Mouse (Mus musculus) stomach, embryonic 15.5 days (tissue): ENCODE data around the gene Bmpr1a. TPM values are rescaled to one million over a fixed set of nuclear protein-coding genes. Genes with fewer than 3 reads are reported as not detected.

ENCODE experiments used
- ATAC-seq: fragments of 200-750 bp; cut with Nextera tagmentation; 2 replicates; pipeline ENCODE4 v1.8.0; 2017; ENCODE audit warnings: low read depth, moderate number of reproducible peaks, moderate TSS enrichment; ENCODE audit not compliant: insufficient read depth, low FRiP score
- H3K27ac ChIP-seq: fragments of 300-500 bp; sonication (generic); 2 replicates; pipeline ENCODE4 v1.5.1; 2015; ENCODE audit warnings: mild to moderate bottlenecking, inconsistent platforms
- H3K27me3 ChIP-seq: fragments of 300-500 bp; sonication (generic); replicated peaks from 2 replicates; pipeline ENCODE4 v1.6.1; 2015; ENCODE audit warnings: inconsistent platforms
- H3K36me3 ChIP-seq: fragments of 300-500 bp; sonication (generic); 2 replicates; pipeline ENCODE4 v1.6.1; 2015; ENCODE audit warnings: inconsistent platforms
- H3K4me1 ChIP-seq: fragments of 300-500 bp; sonication (generic); 2 replicates; pipeline ENCODE4 v1.6.1; 2015; ENCODE audit warnings: inconsistent platforms
- H3K4me2 ChIP-seq: fragments of 300-500 bp; sonication (generic); 2 replicates; pipeline ENCODE4 v1.6.1; 2015; ENCODE audit warnings: mild to moderate bottlenecking, inconsistent platforms
- H3K4me3 ChIP-seq: fragments of 300-500 bp; sonication (generic); replicated peaks from 2 replicates; pipeline ENCODE4 v1.5.1; 2015; ENCODE audit warnings: inconsistent platforms
- H3K9ac ChIP-seq: fragments of 300-500 bp; sonication (generic); 2 replicates; pipeline ENCODE4 v1.6.1; 2015; ENCODE audit warnings: inconsistent platforms
- H3K9me3 ChIP-seq: fragments of 300-500 bp; sonication (generic); 2 replicates; pipeline ENCODE4 v1.6.1; 2016; ENCODE audit warnings: inconsistent platforms
- WGBS: fragments of 180-500 bp; shearing (Covaris S2); methylation state at CpG from one replicate; pipeline ENCODE4 v1.1.7; 2015; 5-methylcytosine and 5-hydroxymethylcytosine counted together
- polyA plus RNA-seq: library from polyadenylated mRNA; unstranded; fragments of >200 nt; fragmentation: Nextera tagmentation; extraction: Ambion mirVana; gene quantifications from 2 replicates; pipeline ENCODE4 v1.2.1, GENCODE M21; 2015

Gene Bmpr1a
- polyA plus RNA-seq, 1 experiment from 2014 or later, result 47.1 TPM

GRCm38 (mm10) chr14:34528804-34529203, 25.7 kb upstream of the Bmpr1a start:
- WGBS, result 60% methylated on average over 8 of the region's 8 CpGs
- no peak for ATAC-seq

GRCm38 (mm10) chr14:34522701-34523100, 19.6 kb upstream of the Bmpr1a start, which contains the start of gene 9230112D13Rik:
TSS of gene 9230112D13Rik (minus strand) at chr14:34522801.
- Histone ChIP-seq H3K9ac (no peak within 1 kb of the TSS), H3K36me3 (no peaks in the 10 kb centered on the region), H3K4me3 (no peak within 1 kb of the TSS), H3K27ac (no peak within 1 kb of the TSS), H3K4me2 (no peak within 1 kb of the TSS), H3K27me3 (no peaks in the 10 kb centered on the region), H3K9me3 (no peaks in the 10 kb centered on the region), H3K4me1 (no peaks in the 10 kb centered on the region)
- ATAC-seq, result no peak
- 72% methylated on average over 8 of the region's 8 CpGs for WGBS

More at GRCm38 (mm10) chr14:34528804-34529203, 25.7 kb upstream of the Bmpr1a start:
- no peak overlapping the region for H3K4me3 ChIP-seq
- H3K9ac ChIP-seq, result no peak overlapping the region
- H3K27me3 ChIP-seq, result no peaks in the 10 kb centered on the region
- H3K27ac ChIP-seq, result peak overlapping the region; percentile 42; the same call in 1 of the 2 replicates
- no peaks in the 10 kb centered on the region for H3K36me3 ChIP-seq
- no peaks in the 10 kb centered on the region for H3K4me1 ChIP-seq
- H3K9me3 ChIP-seq, result no peaks in the 10 kb centered on the region
- no peak overlapping the region for H3K4me2 ChIP-seq

- H3K9me3 ChIP-seq, result no peaks in the 10 kb centered on the region
- no peak overlapping the region for H3K9ac ChIP-seq
- 0 out of 2 replicates have a peak, but pooled peaks cover 3% of the 10 kb centered on the region for H3K4me1 ChIP-seq
- no peaks in the 10 kb centered on the region for H3K36me3 ChIP-seq
- no peaks in the 10 kb centered on the region for H3K27me3 ChIP-seq
- ATAC-seq, result no peak
- H3K27ac ChIP-seq, result no peak overlapping the region
- 79% methylated on average over 8 of the region's 8 CpGs for WGBS
- H3K4me3 ChIP-seq, result no peak overlapping the region
- H3K4me2 ChIP-seq, result no peak overlapping the region
These were observed 14.9 kb upstream of the Bmpr1a start for GRCm38 (mm10) chr14:34517959-34518544.

GRCm38 (mm10) chr14:34516960-34517577, 13.9 kb upstream of the Bmpr1a start:
- 85% methylated on average over 10 of the region's 10 CpGs for WGBS
- no peaks in the 10 kb centered on the region for H3K36me3 ChIP-seq
- no peaks in the 10 kb centered on the region for H3K9me3 ChIP-seq
- no peak overlapping the region for H3K9ac ChIP-seq
- 0 out of 2 replicates have a peak, but pooled peaks cover 3% of the 10 kb centered on the region for H3K4me1 ChIP-seq
- H3K27ac ChIP-seq, result no peak overlapping the region
- ATAC-seq, result no peak
- no peak overlapping the region for H3K4me3 ChIP-seq
- no peaks in the 10 kb centered on the region for H3K27me3 ChIP-seq
- no peak overlapping the region for H3K4me2 ChIP-seq

- no peaks in the 10 kb centered on the region for H3K27me3 ChIP-seq
- H3K36me3 ChIP-seq, result no peaks in the 10 kb centered on the region
- H3K9ac ChIP-seq, result no peak overlapping the region
- no peak overlapping the region for H3K4me3 ChIP-seq
- H3K4me2 ChIP-seq, result no peak overlapping the region
- no peak overlapping the region for H3K27ac ChIP-seq
- 79% methylated on average over 5 of the region's 5 CpGs for WGBS
- H3K4me1 ChIP-seq, result 0 out of 2 replicates have a peak, but pooled peaks cover 3% of the 10 kb centered on the region
- no peak for ATAC-seq
- H3K9me3 ChIP-seq, result no peaks in the 10 kb centered on the region
These were observed 12.7 kb upstream of the Bmpr1a start for GRCm38 (mm10) chr14:34515860-34516259.

- WGBS, result 47% methylated on average over 6 of the region's 6 CpGs
- no peaks in the 10 kb centered on the region for H3K27me3 ChIP-seq
- ATAC-seq, result no peak
- no peak overlapping the region for H3K27ac ChIP-seq
- no peak overlapping the region for H3K4me2 ChIP-seq
- no peak overlapping the region for H3K9ac ChIP-seq
- no peak overlapping the region for H3K4me3 ChIP-seq
- H3K4me1 ChIP-seq, result 0 out of 2 replicates have a peak, but pooled peaks cover 3% of the 10 kb centered on the region
- H3K9me3 ChIP-seq, result no peaks in the 10 kb centered on the region
- H3K36me3 ChIP-seq, result no peaks in the 10 kb centered on the region
These were observed 11.0 kb upstream of the Bmpr1a start for GRCm38 (mm10) chr14:34514120-34514519.

GRCm38 (mm10) chr14:34512602-34513001, 9.5 kb upstream of the Bmpr1a start:
- no peaks in the 10 kb centered on the region for H3K27me3 ChIP-seq
- no peak overlapping the region for H3K4me3 ChIP-seq
- WGBS, result 53% methylated on average over 4 of the region's 4 CpGs
- peaks cover 13% of the 10 kb centered on the region; the same call in 1 of the 2 replicates for H3K4me1 ChIP-seq
- H3K9ac ChIP-seq, result no peak overlapping the region
- H3K27ac ChIP-seq, result no peak overlapping the region
- no peaks in the 10 kb centered on the region for H3K9me3 ChIP-seq
- ATAC-seq, result no peak
- peak overlapping the region; percentile 26; the same call in 1 of the 2 replicates for H3K4me2 ChIP-seq
- H3K36me3 ChIP-seq, result no peaks in the 10 kb centered on the region

GRCm38 (mm10) chr14:34511901-34512300, 8.8 kb upstream of the Bmpr1a start:
- Histone ChIP-seq H3K9ac (no peak overlapping the region), H3K4me2 (peak overlapping the region; percentile 26; the same call in 1 of the 2 replicates), H3K4me3 (no peak overlapping the region), H3K27me3 (no peaks in the 10 kb centered on the region), H3K27ac (peak overlapping the region; percentile 33; the same call in 1 of the 2 replicates), H3K9me3 (no peaks in the 10 kb centered on the region), H3K4me1 (peaks cover 13% of the 10 kb centered on the region; the same call in 1 of the 2 replicates), H3K36me3 (no peaks in the 10 kb centered on the region)
- no peak for ATAC-seq
- WGBS, result 43% methylated on average over 11 of the region's 11 CpGs

GRCm38 (mm10) chr14:34508842-34509439, 5.8 kb upstream of the Bmpr1a start:
- H3K36me3 ChIP-seq, result no peaks in the 10 kb centered on the region
- no peaks in the 10 kb centered on the region for H3K9me3 ChIP-seq
- H3K27me3 ChIP-seq, result no peaks in the 10 kb centered on the region
- ATAC-seq, result peak; percentile 34; the same call in 1 of the 2 replicates
- H3K9ac ChIP-seq, result no peak overlapping the region
- peak overlapping the region; percentile 44; the same call in 1 of the 2 replicates for H3K27ac ChIP-seq
- 19% methylated on average over 7 of the region's 7 CpGs for WGBS
- H3K4me1 ChIP-seq, result peaks cover 10% of the 10 kb centered on the region; the same call in 1 of the 2 replicates
- no peak overlapping the region for H3K4me3 ChIP-seq
- H3K4me2 ChIP-seq, result no peak overlapping the region

- Histone ChIP-seq H3K4me1 (peaks cover 12% of the 10 kb centered on the region; the same call in 1 of the 2 replicates), H3K4me3 (no peak overlapping the region), H3K9ac (no peak overlapping the region), H3K27me3 (no peaks in the 10 kb centered on the region), H3K4me2 (no peak overlapping the region), H3K27ac (peak overlapping the region; percentile 44; the same call in 1 of the 2 replicates), H3K36me3 (no peaks in the 10 kb centered on the region), H3K9me3 (no peaks in the 10 kb centered on the region)
- no peak; the same call in 1 of the 2 replicates for ATAC-seq
- 23% methylated on average over 4 of the region's 4 CpGs for WGBS
These were observed 5.2 kb upstream of the Bmpr1a start for GRCm38 (mm10) chr14:34508187-34508840.

- ATAC-seq, result no peak
- no peak overlapping the region for H3K4me3 ChIP-seq
- no peaks in the 10 kb centered on the region for H3K36me3 ChIP-seq
- WGBS, result 62% methylated on average over 7 of the region's 7 CpGs
- H3K27me3 ChIP-seq, result no peaks in the 10 kb centered on the region
- H3K4me1 ChIP-seq, result peaks cover 14% of the 10 kb centered on the region
- H3K27ac ChIP-seq, result no peak overlapping the region
- no peaks in the 10 kb centered on the region for H3K9me3 ChIP-seq
- no peak overlapping the region for H3K4me2 ChIP-seq
- no peak overlapping the region for H3K9ac ChIP-seq
These were observed 2.2 kb upstream of the Bmpr1a start for GRCm38 (mm10) chr14:34505309-34505708.
